Mouse (Mus musculus) neural tube, embryonic 13.5 days (tissue): ENCODE measurements at regions not wholly inside any gene's neighbourhood (a gene's known extent, or its start where the extent isn't known, plus 50 kb on each side); places are given as distances from the start of the nearest gene placed in this dataset.
"Not testable (repeated sequence)": the region's sequence is repeated elsewhere in the genome, so short reads cannot be mapped to it uniquely, and the experiment has no call there.

Experiments used
- ATAC-seq: fragments of 200-750 bp; cut with Nextera tagmentation; 2 replicates; pipeline ENCODE4 v1.8.0; 2017; ENCODE audit warnings: low read depth, mild to moderate bottlenecking, moderate TSS enrichment, moderate library complexity
- H3K27ac ChIP-seq: fragments of 300-500 bp; sonication (generic); replicated peaks from 2 replicates; pipeline ENCODE4 v1.5.1; 2015; ENCODE audit warnings: moderate library complexity, mild to moderate bottlenecking, inconsistent platforms
- H3K27me3 ChIP-seq: fragments of 300-500 bp; sonication (generic); 2 replicates; pipeline ENCODE4 v1.6.1; 2015; ENCODE audit warnings: mild to moderate bottlenecking, inconsistent platforms
- H3K36me3 ChIP-seq: fragments of 300-500 bp; sonication (generic); 2 replicates; pipeline ENCODE4 v1.6.1; 2015; ENCODE audit warnings: mild to moderate bottlenecking, inconsistent platforms
- H3K4me1 ChIP-seq: fragments of 300-500 bp; sonication (generic); replicated peaks from 2 replicates; pipeline ENCODE4 v1.6.1; 2015; ENCODE audit warnings: inconsistent platforms
- H3K4me2 ChIP-seq: fragments of 300-500 bp; sonication (generic); 2 replicates; pipeline ENCODE4 v1.6.1; 2015; ENCODE audit warnings: inconsistent platforms, mild to moderate bottlenecking, moderate library complexity
- H3K4me3 ChIP-seq: fragments of 300-500 bp; sonication (generic); 2 replicates; pipeline ENCODE4 v1.5.1; 2015; ENCODE audit warnings: mild to moderate bottlenecking, inconsistent platforms
- H3K9ac ChIP-seq: fragments of 300-500 bp; sonication (generic); 2 replicates; pipeline ENCODE4 v1.6.1; 2015; ENCODE audit warnings: moderate library complexity, mild to moderate bottlenecking, inconsistent platforms
- H3K9me3 ChIP-seq: fragments of 300-500 bp; sonication (generic); 2 replicates; pipeline ENCODE4 v1.6.1; 2016; ENCODE audit warnings: inconsistent platforms
- WGBS: fragments of 180-500 bp; shearing (Covaris S2); methylation state at CpG from one replicate; pipeline ENCODE4 v1.1.7; 2015; 5-methylcytosine and 5-hydroxymethylcytosine counted together

DNA sequence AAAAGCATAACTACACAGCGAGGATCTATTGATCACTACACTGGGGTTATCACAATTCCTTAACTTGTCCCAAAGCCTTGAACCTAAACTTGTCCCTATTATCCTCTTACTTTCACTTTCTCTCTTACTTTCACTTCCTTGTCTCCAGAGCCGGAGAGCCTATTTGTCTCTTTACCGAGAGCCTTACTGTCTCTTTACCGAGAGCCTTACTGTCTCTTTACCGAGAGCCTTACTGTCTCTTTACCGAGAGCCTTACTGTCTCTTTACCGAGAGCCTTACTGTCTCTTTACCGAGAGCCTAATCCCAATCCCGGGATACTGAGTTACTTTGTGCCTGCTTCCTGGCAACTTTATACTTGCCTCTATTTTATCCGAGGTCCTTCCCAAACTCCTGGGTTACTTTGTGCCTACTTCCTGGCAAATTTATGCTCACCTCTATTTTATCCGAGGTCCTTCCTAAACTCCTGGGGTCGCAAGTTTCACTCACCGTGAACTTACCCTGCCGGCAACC lies 335.3 kb upstream of the Ccng1 start:
- not testable (repeated sequence) for H3K36me3 ChIP-seq, H3K9ac ChIP-seq, H3K4me3 ChIP-seq, H3K27ac ChIP-seq, ATAC-seq, H3K4me1 ChIP-seq, H3K27me3 ChIP-seq, H3K4me2 ChIP-seq, H3K9me3 ChIP-seq
- 93% methylated on average over 10 of the region's 14 CpGs for WGBS

DNA sequence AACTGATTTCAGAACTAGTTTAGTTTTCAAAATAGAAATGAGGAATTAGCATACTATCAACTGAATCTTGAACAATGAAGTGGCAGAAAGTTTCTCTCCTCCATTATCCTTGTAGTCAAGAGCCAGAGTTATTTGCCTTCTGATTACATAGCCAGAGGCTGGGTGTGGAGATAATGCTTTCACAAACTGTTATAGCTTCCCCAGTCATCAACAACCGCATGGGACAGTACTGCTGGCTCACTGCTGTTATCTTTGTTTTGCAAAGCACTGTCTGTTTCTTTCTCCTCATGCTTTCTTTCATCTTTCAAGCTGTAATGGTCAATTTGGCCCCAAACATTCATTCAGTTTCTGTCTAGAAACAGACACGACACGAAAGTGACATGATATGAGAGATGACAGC lies 308.5 kb upstream of the Ccng1 start:
- no peak overlapping the region for H3K4me2 ChIP-seq
- no peaks in the 10 kb centered on the region for H3K4me1 ChIP-seq
- no peaks in the 10 kb centered on the region for H3K9me3 ChIP-seq
- H3K27me3 ChIP-seq = no peaks in the 10 kb centered on the region
- H3K4me3 ChIP-seq = no peak overlapping the region
- no peak overlapping the region for H3K9ac ChIP-seq
- ATAC-seq = no peak
- H3K36me3 ChIP-seq = no peaks in the 10 kb centered on the region
- H3K27ac ChIP-seq = no peak overlapping the region
- WGBS = 67% methylated on average over 3 of the region's 3 CpGs

DNA sequence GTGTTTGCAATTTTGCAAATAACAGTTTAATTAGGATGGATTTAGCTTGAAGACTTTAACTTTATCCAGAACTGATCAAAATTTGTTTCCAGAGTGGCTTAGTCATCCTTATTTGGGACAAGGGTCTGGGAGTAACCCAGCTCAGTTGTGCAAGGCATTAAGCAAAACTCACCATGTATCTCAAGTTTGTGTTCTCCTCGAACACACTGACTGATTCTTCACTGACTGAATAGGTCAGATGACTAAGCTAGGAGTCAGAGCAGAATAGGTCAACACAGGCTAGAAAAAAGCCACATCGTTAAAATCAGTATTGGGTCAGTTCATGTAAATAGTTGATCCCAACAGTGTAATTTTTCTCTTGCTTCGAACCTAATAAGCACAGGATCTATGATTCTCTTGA lies 302.7 kb upstream of the Ccng1 start:
- no peaks in the 10 kb centered on the region for H3K27me3 ChIP-seq
- H3K4me1 ChIP-seq = no peaks in the 10 kb centered on the region
- no peak overlapping the region for H3K4me2 ChIP-seq
- no peak overlapping the region for H3K27ac ChIP-seq
- 81% methylated on average over 3 of the region's 3 CpGs for WGBS
- H3K36me3 ChIP-seq = no peaks in the 10 kb centered on the region
- H3K9ac ChIP-seq = no peak overlapping the region
- ATAC-seq = no peak
- H3K4me3 ChIP-seq = no peak overlapping the region
- no peaks in the 10 kb centered on the region for H3K9me3 ChIP-seq

DNA sequence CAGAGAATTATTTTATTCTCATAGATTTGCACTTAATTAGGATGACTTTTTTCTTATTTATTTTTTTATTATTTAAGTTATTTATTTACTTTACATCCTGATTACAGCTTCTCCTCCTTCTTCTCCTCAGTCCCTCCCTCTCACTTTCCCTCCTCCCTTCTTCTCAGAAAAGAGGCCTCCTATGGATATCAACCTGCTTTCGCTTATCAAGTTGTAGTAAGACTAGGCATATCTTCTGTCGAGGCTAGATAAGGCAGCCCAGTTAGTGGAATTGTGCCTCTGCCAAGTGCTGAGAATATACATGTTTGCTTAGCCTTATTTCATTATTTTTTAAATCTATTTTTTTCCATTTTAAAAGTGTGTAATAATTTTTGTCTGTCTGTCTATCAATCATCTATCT lies 274.9 kb upstream of the Ccng1 start:
- ATAC-seq = no peak
- Histone ChIP-seq H3K4me3 (no peak overlapping the region), H3K4me2 (no peak overlapping the region), H3K4me1 (no peaks in the 10 kb centered on the region), H3K9me3 (no peaks in the 10 kb centered on the region), H3K36me3 (no peaks in the 10 kb centered on the region), H3K9ac (no peak overlapping the region), H3K27me3 (no peaks in the 10 kb centered on the region), H3K27ac (no peak overlapping the region)
- 94% methylated on average over 2 of the region's 2 CpGs for WGBS

DNA sequence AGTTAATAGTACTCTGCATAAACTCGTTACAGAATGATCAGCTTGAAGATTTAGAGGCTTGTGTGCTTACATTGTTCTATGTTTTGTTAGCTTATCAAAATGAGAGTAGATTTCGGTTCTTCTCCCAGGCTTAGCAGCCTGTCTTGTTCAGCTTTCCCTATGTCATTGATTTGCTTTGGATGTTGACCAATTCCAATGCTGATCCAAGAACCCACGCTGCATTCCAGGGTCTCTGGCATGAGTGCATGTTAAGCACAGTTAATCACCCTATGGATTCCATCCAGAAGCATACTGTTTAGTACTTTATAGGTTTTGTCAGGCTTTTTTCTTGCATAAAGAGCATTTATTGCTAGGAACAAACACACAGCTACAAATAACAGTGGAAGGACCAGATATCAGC lies 255.0 kb upstream of the Ccng1 start:
- H3K9me3 ChIP-seq = no peaks in the 10 kb centered on the region
- H3K4me1 ChIP-seq = no peaks in the 10 kb centered on the region
- ATAC-seq = no peak
- H3K27me3 ChIP-seq = no peaks in the 10 kb centered on the region
- H3K27ac ChIP-seq = no peak overlapping the region
- no peak overlapping the region for H3K4me3 ChIP-seq
- no peaks in the 10 kb centered on the region for H3K36me3 ChIP-seq
- 73% methylated on average over 3 of the region's 3 CpGs for whole genome bisulfite sequencing
- no peak overlapping the region for H3K4me2 ChIP-seq
- no peak overlapping the region for H3K9ac ChIP-seq

DNA sequence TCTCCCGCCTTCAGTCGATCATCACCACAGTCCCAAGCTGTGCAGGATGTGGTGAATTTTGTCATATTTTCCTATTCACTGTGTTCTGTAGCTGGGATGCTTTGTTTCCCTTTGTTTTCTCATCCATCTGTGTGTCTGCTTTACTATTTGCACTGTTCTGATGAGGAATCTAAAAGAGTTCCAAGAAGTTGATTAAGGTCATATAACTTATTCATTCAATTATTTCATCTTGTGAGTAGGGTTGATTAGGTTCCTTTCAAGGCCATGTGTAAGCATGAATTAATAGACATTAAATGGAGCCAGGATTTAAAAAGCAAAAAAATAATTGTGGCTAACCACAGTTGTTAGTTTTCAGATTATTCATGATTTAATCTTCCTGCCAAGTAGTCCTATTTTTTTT lies 217.7 kb upstream of the Ccng1 start:
- Histone ChIP-seq H3K9me3 (no peaks in the 10 kb centered on the region), H3K4me3 (no peak overlapping the region), H3K27me3 (no peaks in the 10 kb centered on the region), H3K4me2 (no peak overlapping the region), H3K27ac (no peak overlapping the region), H3K9ac (no peak overlapping the region), H3K36me3 (no peaks in the 10 kb centered on the region), H3K4me1 (no peaks in the 10 kb centered on the region)
- ATAC-seq = no peak
- WGBS = 94% methylated on average over 2 of the region's 2 CpGs

DNA sequence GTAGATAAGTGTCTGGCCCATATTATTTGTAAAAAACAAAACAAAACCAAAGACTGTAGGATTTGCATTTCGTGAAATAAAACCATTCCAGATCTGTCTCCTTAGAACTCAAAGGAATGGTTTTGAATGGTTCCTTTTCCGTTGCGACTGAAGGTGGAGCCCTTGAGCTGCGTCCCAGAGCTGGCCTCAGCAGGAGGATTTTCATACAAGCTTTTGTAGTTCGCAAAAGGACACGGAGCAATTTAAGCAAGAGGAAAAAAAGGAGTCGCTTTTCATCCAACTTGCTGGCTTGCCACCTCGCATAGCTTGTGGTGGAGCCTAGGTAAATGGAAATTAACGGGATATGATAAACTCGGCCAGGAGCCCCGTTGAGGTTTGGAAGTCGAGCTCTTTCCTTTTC lies 172.1 kb upstream of the Ccng1 start:
- WGBS = 5% methylated on average over 12 of the region's 12 CpGs
- Histone ChIP-seq H3K4me1 (no peaks in the 10 kb centered on the region), H3K9ac (peak overlapping the region; percentile 27; the same call in 1 of the 2 replicates), H3K9me3 (no peaks in the 10 kb centered on the region), H3K27me3 (no peaks in the 10 kb centered on the region), H3K36me3 (no peaks in the 10 kb centered on the region), H3K27ac (no peak overlapping the region), H3K4me3 (peak overlapping the region; percentile 32), H3K4me2 (peak overlapping the region; percentile 54)
- ATAC-seq = no peak

DNA sequence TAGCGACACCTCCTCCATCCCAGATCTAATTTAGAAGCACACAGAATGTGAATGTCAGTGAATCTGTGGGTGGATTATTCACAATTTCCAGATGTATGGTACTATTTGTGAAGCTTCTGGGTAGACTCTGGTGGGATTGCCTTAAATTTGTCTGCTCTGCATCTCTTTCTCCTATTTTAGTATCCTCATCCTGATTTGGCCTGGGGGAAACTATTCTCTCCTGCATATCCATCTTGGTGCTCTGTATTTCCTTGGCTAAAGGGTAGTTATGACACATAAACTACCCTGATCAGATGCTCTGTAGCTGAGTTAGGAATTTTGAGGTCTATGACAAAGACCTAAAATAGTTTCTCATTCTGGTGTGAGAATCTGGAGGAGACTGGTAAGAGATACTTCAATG lies 136.4 kb upstream of the Ccng1 start:
- no peak for ATAC-seq
- Histone ChIP-seq H3K4me3 (no peak overlapping the region), H3K27me3 (no peaks in the 10 kb centered on the region), H3K4me1 (no peaks in the 10 kb centered on the region), H3K36me3 (no peaks in the 10 kb centered on the region), H3K9me3 (no peaks in the 10 kb centered on the region), H3K4me2 (no peak overlapping the region), H3K9ac (no peak overlapping the region), H3K27ac (no peak overlapping the region)
- WGBS = 94% methylated on average over 1 of the region's 1 CpGs

DNA sequence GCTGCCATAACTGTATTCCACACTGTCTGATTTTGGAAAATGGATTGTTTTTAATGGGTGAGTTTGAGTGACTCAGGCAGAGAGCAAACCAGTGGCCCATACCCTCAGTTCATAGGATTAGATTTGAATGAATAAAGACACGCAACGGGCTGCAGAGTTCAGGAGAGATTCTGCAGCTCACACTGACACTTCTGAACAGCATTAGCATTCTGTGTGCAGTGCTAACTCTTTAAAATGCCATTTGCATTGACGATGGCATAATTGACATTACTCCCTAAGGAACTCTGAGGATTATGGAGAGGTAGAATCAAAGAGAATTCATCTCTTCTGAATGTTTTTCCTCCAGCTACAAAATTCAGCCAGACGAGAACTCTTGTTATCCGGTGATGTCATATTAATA lies 129.4 kb upstream of the Ccng1 start:
- 0 out of 2 replicates have a peak, but pooled peaks have one; percentile 50 for ATAC-seq

DNA sequence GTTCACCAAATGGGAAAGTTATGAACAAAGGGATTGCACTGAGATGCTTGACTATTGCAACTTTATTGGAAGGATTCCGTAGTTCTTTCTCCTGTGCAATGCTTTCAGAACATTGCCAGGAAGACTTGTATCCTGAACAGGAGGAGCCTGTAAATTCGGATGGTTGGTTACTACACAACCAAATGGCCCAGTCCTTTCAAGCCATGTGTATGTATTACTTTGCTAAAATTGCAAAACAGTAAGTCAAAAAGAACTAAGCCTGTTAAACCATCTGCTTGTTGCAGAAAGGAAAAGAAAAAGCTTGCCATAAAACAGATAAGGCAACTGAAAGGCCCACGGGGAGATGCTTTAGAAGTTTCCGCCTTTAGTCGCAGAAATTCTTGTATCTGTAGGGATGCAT lies 124.5 kb upstream of the Ccng1 start:
- Histone ChIP-seq H3K4me2 (no peak overlapping the region), H3K4me1 (0 out of 2 replicates have a peak, but pooled peaks cover 3% of the 10 kb centered on the region), H3K4me3 (no peak overlapping the region), H3K27ac (no peak overlapping the region), H3K9ac (no peak overlapping the region), H3K36me3 (no peaks in the 10 kb centered on the region), H3K9me3 (no peaks in the 10 kb centered on the region), H3K27me3 (no peaks in the 10 kb centered on the region)
- no peak for ATAC-seq
- WGBS = 88% methylated on average over 5 of the region's 5 CpGs

More for the DNA sequence above, 129.4 kb upstream of the Ccng1 start:
- no peak overlapping the region for H3K9ac ChIP-seq
- H3K27me3 ChIP-seq = no peaks in the 10 kb centered on the region
- no peak overlapping the region for H3K4me3 ChIP-seq
- H3K36me3 ChIP-seq = no peaks in the 10 kb centered on the region
- H3K4me2 ChIP-seq = no peak overlapping the region
- H3K9me3 ChIP-seq = no peaks in the 10 kb centered on the region
- H3K27ac ChIP-seq = no peak overlapping the region
- WGBS = 39% methylated on average over 5 of the region's 5 CpGs
- 0 out of 2 replicates have a peak, but pooled peaks cover 4% of the 10 kb centered on the region for H3K4me1 ChIP-seq

DNA sequence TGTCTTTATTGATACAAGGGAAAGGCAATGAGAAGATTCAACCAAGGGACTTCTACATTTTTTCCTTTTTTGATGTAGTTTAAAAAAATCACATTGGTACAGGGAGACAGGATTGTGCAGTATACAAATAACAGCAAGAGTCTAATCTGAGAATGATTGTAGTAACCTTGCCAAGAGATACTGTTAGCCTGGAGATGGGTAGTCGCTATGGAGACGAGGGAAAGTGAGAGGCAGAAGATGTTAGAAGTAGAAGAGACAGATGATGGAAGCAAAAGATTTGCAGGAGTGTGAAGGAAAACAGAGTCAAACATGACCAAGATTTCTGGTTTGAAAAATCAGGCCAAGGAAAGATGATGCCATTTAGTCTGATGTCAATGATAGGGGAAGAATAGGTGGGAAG lies 117.9 kb upstream of the Ccng1 start:
- 89% methylated on average over 2 of the region's 2 CpGs for WGBS
- ATAC-seq = no peak
- Histone ChIP-seq H3K27me3 (no peaks in the 10 kb centered on the region), H3K4me1 (no peaks in the 10 kb centered on the region), H3K4me2 (no peak overlapping the region), H3K9ac (no peak overlapping the region), H3K9me3 (no peaks in the 10 kb centered on the region), H3K36me3 (no peaks in the 10 kb centered on the region), H3K4me3 (no peak overlapping the region), H3K27ac (no peak overlapping the region)

DNA sequence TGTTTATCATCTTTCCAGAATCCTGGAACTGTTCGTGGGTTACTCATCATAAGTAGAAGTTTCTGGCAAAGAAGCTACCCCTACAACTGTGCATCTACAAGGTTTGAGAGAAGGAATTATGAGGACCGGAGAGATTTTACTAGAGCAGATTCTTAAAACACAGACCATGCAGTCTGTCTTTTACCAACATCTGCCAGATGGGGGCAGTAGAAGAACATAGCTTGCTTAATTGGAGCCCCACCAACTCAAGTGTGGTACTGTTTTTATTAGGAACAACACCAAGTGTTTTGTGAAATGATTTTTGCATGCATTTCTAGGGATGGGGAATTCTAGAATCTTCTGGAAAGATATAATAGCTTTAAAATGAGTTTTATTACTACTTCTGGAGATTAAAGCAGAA lies 110.6 kb upstream of the Ccng1 start:
- Histone ChIP-seq H3K9me3 (no peaks in the 10 kb centered on the region), H3K27ac (no peak overlapping the region), H3K9ac (no peak overlapping the region), H3K4me2 (no peak overlapping the region), H3K27me3 (no peaks in the 10 kb centered on the region), H3K4me1 (no peaks in the 10 kb centered on the region), H3K4me3 (no peak overlapping the region), H3K36me3 (no peaks in the 10 kb centered on the region)
- 29% methylated on average over 2 of the region's 2 CpGs for WGBS
- no peak for ATAC-seq

DNA sequence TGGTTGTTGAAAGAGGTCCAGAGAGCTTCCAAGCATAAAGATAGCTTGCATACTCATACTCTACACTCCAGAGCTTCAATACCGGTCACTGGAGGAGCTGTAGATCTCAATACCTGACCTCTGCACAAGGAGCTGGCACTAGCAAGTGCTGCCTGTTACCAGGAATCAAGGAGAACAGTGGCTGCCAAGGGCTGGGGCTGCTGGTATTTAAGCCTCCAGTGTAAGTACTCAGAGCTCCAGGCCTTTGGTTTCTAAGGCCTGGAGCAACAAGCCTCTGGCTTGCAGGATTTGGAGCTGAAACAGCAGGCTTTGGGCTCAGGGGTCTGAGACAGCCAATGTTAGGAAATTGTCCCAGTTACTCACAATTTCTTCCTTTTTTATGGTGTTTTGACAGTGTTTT lies 96.2 kb upstream of the Ccng1 start:
- H3K4me1 ChIP-seq = no peaks in the 10 kb centered on the region
- no peak overlapping the region for H3K4me2 ChIP-seq
- H3K9me3 ChIP-seq = no peaks in the 10 kb centered on the region
- H3K27me3 ChIP-seq = no peaks in the 10 kb centered on the region
- H3K9ac ChIP-seq = no peak overlapping the region
- H3K27ac ChIP-seq = no peak overlapping the region
- H3K4me3 ChIP-seq = no peak overlapping the region
- no peak for ATAC-seq
- no peaks in the 10 kb centered on the region for H3K36me3 ChIP-seq
- WGBS = 95% methylated on average over 1 of the region's 1 CpGs
